Mouse (Mus musculus): ENCODE data around the gene Lrp5. TPM values are rescaled to one million over a fixed set of nuclear protein-coding genes. Genes with fewer than 3 reads are reported as not detected.

Lrp5 gene
- polyA plus RNA-seq, 1 experiment, result 0.41 TPM

DNA sequence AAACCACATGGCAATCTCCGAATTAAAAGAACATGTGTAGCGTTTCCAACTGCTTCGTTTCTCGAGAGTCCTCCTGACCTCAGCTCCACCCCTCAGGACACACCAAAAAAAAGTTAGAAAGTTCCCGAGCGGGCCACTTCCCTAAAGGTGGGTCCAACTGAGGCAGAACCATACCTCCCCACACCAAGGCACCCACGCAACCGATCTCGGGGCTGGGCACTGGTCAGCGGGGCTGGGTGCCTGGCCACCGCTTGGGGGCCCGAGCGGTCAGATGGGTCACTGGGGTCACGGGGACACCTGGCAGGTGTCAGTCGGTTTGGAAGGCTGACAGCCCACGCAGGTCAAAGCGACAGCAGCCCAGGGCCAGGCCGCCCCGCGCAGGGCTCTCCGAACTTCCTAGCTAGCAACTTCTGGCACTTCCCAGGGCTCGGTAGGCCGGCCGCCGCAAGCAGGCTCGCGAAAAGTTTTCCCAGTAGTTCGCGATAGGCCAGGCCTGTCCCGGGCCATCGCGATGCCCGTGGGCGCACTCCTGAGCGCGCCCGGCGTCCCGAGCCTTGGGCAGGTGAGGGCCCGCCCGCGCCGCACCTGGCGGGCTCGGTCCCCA is 651 bp downstream of the Lrp5 start:
- no peak for TF ChIP-seq GATA1 (IDR thresholded peaks at IDR 0.05; ENCODE audit: low read length)
- no peak for TF ChIP-seq TAL1 (IDR thresholded peaks at IDR 0.05; ENCODE audit: low read length)
- Histone ChIP-seq H3K9me3 (ENCODE audit: control insufficient read depth, low read length) (no peaks in the 10 kb centered on the region), H3K4me3 (replicated peaks) (peak overlapping the region; percentile 59), H3K27me3 (ENCODE audit: control insufficient read depth) (peaks cover 35% of the 10 kb centered on the region), H3K4me1 (ENCODE audit: control insufficient read depth) (peaks cover 15% of the 10 kb centered on the region), H3K36me3 (ENCODE audit: control insufficient read depth) (no peaks in the 10 kb centered on the region)

DNA sequence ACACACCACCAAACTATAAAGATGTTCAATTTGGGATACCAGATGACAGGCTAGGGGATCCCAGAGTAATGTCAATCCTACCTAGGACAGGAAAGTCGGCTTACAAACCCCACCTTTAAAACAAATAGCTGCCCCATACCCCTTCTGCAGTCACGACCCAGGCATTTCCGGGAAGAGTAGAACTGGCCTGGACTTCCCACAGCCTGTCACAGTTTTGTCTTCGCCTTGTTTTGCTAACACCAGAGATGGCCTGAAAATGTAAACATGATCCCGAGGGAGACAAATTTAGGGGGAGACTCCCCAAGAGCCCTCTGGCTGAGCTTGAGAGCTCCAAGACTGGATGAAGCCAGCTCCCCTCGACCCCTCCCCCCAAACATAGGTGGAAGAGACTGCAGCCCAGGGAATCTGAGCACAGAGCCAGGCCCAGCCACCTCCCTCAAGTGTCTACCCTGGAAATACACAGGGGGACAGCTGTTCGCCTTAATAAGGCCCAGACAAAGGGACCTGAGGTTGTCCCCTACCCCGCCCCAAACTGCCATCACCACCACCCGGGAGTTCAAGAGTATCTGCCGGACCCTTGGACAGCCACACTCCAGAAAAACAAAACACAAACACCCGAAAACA is 1.3 kb downstream of the Lrp5 start:
- peaks cover 35% of the 10 kb centered on the region for H3K27me3 ChIP-seq (ENCODE audit: control insufficient read depth)
- H3K4me1 ChIP-seq (ENCODE audit: control insufficient read depth), result peaks cover 15% of the 10 kb centered on the region
- H3K36me3 ChIP-seq (ENCODE audit: control insufficient read depth), result no peaks in the 10 kb centered on the region
- no peak for TF ChIP-seq GATA1 (IDR thresholded peaks at IDR 0.05; ENCODE audit: low read length)
- TF ChIP-seq TAL1 (IDR thresholded peaks at IDR 0.05; ENCODE audit: low read length), result no peak
- H3K4me3 ChIP-seq (replicated peaks), result peak overlapping the region; percentile 59
- H3K9me3 ChIP-seq (ENCODE audit: control insufficient read depth, low read length), result no peaks in the 10 kb centered on the region

DNA sequence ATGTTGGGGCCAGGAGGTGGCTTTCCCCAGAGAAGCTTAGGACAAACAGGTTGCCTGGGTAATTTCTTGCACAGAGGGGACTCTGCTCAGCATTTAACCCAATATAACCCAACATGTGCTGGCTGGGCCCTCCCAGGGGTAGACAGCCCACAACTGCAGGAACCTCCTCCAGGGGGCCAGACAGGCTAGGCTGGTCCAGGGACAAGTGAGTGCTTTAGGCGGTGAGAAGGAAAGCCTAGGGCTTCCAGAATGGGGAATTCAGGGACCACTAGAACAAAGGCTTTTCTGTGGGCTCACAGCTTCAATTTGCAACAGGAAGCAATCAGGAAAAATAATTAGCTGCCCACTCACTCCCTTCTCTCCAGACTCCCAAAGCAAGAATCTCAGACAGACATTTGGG is 1.9 kb downstream of the Lrp5 start:
- H3K36me3 ChIP-seq (ENCODE audit: control insufficient read depth), result no peaks in the 10 kb centered on the region
- peaks cover 35% of the 10 kb centered on the region for H3K27me3 ChIP-seq (ENCODE audit: control insufficient read depth)
- no peak overlapping the region for H3K4me3 ChIP-seq (replicated peaks)
- TF ChIP-seq GATA1 (IDR thresholded peaks at IDR 0.05; ENCODE audit: low read length) (no peak), TAL1 (IDR thresholded peaks at IDR 0.05; ENCODE audit: low read length) (no peak)
- H3K9me3 ChIP-seq (ENCODE audit: control insufficient read depth, low read length), result no peaks in the 10 kb centered on the region
- peaks cover 15% of the 10 kb centered on the region for H3K4me1 ChIP-seq (ENCODE audit: control insufficient read depth)

DNA sequence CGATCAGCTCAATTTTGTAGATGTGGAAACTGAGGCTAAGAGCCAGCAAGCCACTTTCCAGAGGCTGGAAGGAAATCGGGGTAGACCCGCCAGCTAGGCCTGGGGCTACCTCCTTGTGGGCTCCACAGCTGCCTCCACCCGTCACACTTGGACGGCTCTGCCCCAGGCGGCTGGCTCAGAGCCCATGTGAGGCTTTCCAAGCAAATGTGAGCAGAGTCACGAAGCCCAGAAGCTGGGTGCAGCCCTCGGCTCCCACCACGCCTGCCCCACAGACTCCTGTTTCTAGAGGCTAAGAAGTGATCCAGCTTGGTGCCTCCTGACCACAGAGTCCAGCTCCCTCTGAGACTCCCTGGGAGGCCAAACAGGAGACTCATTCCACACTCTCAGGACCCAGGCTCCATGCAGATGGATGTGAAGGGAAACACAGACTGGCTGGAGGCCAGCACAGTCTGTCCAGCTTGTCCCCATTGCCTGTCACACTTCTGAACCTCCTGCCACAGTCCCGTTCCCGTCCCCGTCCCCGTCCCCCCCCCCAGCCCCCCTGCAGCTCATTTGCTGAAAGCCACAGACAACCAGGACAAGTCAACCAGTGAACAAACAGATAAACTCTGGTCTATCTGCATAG is 4.9 kb downstream of the Lrp5 start:
- Histone ChIP-seq H3K4me1 (ENCODE audit: control insufficient read depth) (peaks cover 14% of the 10 kb centered on the region), H3K36me3 (ENCODE audit: control insufficient read depth) (no peaks in the 10 kb centered on the region), H3K9me3 (ENCODE audit: control insufficient read depth, low read length) (no peaks in the 10 kb centered on the region), H3K27me3 (ENCODE audit: control insufficient read depth) (peaks cover 18% of the 10 kb centered on the region), H3K4me3 (replicated peaks) (no peak overlapping the region)
- TF ChIP-seq TAL1 (IDR thresholded peaks at IDR 0.05; ENCODE audit: low read length) (no peak), GATA1 (IDR thresholded peaks at IDR 0.05; ENCODE audit: low read length) (no peak)

DNA sequence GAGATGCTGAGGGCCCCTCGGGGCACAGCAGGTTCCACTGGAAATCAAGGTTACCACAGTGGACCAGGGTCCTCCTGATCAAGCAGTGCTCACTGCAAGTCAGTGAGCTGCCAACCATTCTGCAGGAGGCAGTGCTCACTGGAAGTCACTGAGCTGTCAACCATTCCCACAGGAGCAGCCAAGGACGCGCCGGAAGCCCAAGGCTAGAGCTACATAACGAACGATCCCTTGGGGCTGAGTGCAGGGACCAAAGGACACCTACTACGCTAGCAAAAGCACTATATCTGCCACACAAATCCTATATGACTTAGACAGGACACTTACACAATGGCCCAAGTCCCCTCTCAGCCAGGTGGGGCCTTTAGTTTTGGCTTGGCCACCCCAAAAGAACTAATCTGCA is 5.6 kb downstream of the Lrp5 start:
- Histone ChIP-seq H3K9me3 (ENCODE audit: control insufficient read depth, low read length) (no peaks in the 10 kb centered on the region), H3K36me3 (ENCODE audit: control insufficient read depth) (no peaks in the 10 kb centered on the region), H3K4me3 (replicated peaks) (no peak overlapping the region), H3K4me1 (ENCODE audit: control insufficient read depth) (peaks cover 11% of the 10 kb centered on the region), H3K27me3 (ENCODE audit: control insufficient read depth) (peaks cover 11% of the 10 kb centered on the region)
- TF ChIP-seq GATA1 (IDR thresholded peaks at IDR 0.05; ENCODE audit: low read length), result no peak
- no peak for TF ChIP-seq TAL1 (IDR thresholded peaks at IDR 0.05; ENCODE audit: low read length)

DNA sequence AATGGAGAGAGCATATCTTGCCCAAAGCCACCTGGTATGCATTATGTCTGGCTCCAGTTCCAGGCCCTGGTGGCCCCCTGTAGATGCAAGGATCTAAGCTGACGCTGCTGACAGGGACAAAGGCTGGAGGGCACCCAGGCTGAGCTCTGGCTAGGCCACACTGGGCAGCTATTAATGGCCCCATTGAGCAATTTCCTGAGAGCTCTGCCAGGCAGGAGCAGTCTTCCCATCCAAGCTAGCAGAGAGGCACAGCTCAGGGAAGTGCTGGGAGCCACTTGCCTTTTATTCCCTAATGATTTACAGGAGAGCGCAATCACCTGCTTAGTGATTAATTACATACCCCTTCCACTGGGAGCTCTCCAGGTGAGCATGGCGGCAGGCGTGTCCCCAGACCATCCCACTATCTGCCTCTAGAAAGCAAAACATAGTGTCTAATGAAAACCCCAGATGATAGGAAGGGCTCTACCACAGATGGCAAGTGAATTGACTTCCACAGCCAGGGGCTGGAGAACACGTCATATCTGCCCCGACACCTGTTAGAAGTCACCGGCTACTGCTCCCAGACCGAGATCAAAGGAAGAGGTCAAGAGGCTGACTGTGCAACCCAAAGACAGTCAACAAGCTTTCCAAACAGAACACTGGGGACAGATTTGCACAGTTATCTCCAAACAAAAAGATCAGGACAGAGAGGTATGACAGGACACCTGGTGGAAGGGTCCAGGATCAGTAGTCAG is 12.1 kb downstream of the Lrp5 start:
- H3K36me3 ChIP-seq (ENCODE audit: control insufficient read depth), result peaks cover 11% of the 10 kb centered on the region
- no peak overlapping the region for H3K4me3 ChIP-seq (replicated peaks)
- peaks cover 10% of the 10 kb centered on the region for H3K9me3 ChIP-seq (ENCODE audit: control insufficient read depth, low read length)
- H3K27me3 ChIP-seq (ENCODE audit: control insufficient read depth), result no peaks in the 10 kb centered on the region
- no peak for TF ChIP-seq GATA1 (IDR thresholded peaks at IDR 0.05; ENCODE audit: low read length)
- no peak for TF ChIP-seq TAL1 (IDR thresholded peaks at IDR 0.05; ENCODE audit: low read length)
- peaks cover 1% of the 10 kb centered on the region; the same call in 1 of the 2 replicates for H3K4me1 ChIP-seq (ENCODE audit: control insufficient read depth)

DNA sequence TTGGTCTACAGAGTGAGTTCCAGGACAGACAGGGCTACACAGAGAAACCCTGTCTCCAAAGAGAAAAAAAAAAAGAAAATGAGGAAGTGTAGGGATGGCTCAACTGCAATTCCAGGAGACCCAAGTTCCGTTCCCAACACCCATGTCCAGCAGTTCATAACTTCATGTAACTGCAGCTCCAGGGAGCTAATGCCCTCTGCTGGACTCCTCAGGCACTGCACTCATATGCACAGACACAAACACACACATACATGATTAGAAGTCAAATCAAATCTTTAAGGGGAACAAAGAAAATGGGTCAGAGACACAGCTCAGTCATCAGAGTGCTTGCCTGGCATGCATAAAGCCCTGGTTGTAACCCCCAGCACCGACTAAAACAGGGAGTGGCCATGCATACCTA is 13.2 kb downstream of the Lrp5 start:
- Histone ChIP-seq H3K36me3 (ENCODE audit: control insufficient read depth) (peaks cover 11% of the 10 kb centered on the region), H3K9me3 (ENCODE audit: control insufficient read depth, low read length) (peaks cover 10% of the 10 kb centered on the region), H3K4me3 (replicated peaks) (no peak overlapping the region), H3K4me1 (ENCODE audit: control insufficient read depth) (peaks cover 5% of the 10 kb centered on the region; the same call in 1 of the 2 replicates), H3K27me3 (ENCODE audit: control insufficient read depth) (no peaks in the 10 kb centered on the region)
- TF ChIP-seq GATA1 (IDR thresholded peaks at IDR 0.05; ENCODE audit: low read length), result no peak
- no peak for TF ChIP-seq TAL1 (IDR thresholded peaks at IDR 0.05; ENCODE audit: low read length)

DNA sequence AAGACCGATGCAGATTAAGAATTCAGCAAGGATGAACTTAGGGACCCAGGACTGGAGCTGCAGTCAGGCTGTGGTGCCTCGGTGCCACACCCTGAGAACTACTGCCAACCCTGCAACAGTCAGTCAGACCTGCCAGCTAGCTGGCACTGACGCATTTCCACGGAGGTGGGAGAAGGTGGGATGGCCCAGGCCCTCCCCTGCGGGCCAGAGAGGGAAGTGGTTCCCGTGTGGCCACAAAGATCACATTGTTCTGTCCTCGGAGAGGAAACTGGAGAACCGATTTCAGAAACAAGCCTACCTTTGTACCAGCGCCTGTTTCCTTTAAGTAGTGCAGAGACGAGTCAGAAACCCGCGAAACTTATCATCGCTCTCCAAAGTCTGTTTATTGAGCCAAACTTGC is 17.3 kb downstream of the Lrp5 start:
- H3K4me1 ChIP-seq (ENCODE audit: control insufficient read depth), result peaks cover 5% of the 10 kb centered on the region; the same call in 1 of the 2 replicates
- TF ChIP-seq TAL1 (IDR thresholded peaks at IDR 0.05; ENCODE audit: low read length) (no peak), GATA1 (IDR thresholded peaks at IDR 0.05; ENCODE audit: low read length) (no peak)
- H3K4me3 ChIP-seq (replicated peaks), result no peak overlapping the region
- H3K36me3 ChIP-seq (ENCODE audit: control insufficient read depth), result peaks cover 11% of the 10 kb centered on the region
- H3K27me3 ChIP-seq (ENCODE audit: control insufficient read depth), result no peaks in the 10 kb centered on the region
- peaks cover 10% of the 10 kb centered on the region for H3K9me3 ChIP-seq (ENCODE audit: control insufficient read depth, low read length)

DNA sequence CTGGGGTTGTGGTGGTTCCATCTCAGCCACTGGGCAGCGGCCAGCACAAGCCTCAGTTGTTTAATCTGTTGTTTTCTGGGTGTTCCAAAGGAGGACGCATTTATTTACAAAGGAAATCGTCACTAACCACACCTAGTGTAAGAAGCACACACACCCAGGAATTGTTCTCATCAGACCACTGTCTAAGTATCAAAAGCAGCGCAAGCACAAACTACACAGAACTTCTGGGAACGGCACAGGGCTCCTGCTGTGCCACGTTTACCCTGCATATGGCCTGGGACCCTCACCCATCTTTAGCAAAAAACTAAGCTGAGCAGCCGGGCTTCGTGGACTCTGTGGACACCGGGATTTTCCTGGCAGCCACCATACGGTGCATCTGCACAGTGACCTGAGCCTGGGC is 17.8 kb downstream of the Lrp5 start:
- TF ChIP-seq TAL1 (IDR thresholded peaks at IDR 0.05; ENCODE audit: low read length), result no peak
- TF ChIP-seq GATA1 (IDR thresholded peaks at IDR 0.05; ENCODE audit: low read length), result no peak
- H3K27me3 ChIP-seq (ENCODE audit: control insufficient read depth), result no peaks in the 10 kb centered on the region
- H3K9me3 ChIP-seq (ENCODE audit: control insufficient read depth, low read length), result peaks cover 10% of the 10 kb centered on the region
- peaks cover 5% of the 10 kb centered on the region; the same call in 1 of the 2 replicates for H3K4me1 ChIP-seq (ENCODE audit: control insufficient read depth)
- H3K36me3 ChIP-seq (ENCODE audit: control insufficient read depth), result peaks cover 11% of the 10 kb centered on the region
- no peak overlapping the region for H3K4me3 ChIP-seq (replicated peaks)
